Mouse (Mus musculus) bone marrow macrophage, adult 2 months (primary cell): Measurements from ENCODE around the gene Ddc.

ENCODE experiments used
- CTCF ChIP-seq: IDR thresholded peaks from 2 replicates; pipeline ENCODE4 v1.5.1; 2012; ENCODE audit warnings: low read depth, mild to moderate bottlenecking, low read length, moderate library complexity
- POLR2A ChIP-seq: IDR thresholded peaks from 2 replicates; pipeline ENCODE4 v1.6.1; 2012; ENCODE audit warnings: mild to moderate bottlenecking, low read depth, low read length, borderline replicate concordance

DNA sequence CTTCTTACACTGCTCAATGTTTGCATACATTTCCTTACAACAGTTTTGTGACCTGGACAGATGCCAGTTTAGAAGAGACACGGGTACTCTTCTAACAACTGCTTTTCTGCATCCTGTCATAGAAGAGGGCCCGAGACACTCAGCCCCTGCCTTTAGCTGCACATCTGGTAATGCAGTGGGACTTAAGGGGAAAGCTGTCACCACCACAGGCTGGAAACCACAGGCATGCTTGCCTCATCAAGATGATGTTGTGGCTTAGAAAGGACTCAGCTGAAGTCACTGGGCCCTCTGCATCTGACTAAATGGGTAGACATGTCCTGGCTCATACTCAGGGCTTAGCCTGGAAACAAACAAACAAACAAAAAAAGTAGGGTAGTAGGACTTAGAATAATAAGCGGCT, 77.2 kb downstream of the Ddc start:
- TF ChIP-seq CTCF = no peak
- TF ChIP-seq POLR2A = no peak
